Mouse (Mus musculus) hindbrain, embryonic 16.5 days (tissue): Measurements from ENCODE around the gene Hes7. TPM values are rescaled to one million over a fixed set of nuclear protein-coding genes. Genes with fewer than 3 reads are reported as not detected.

Experiments
- ATAC-seq: fragments of 200-750 bp; cut with Nextera tagmentation; 2 replicates; pipeline ENCODE4 v1.8.0; 2017; ENCODE audit warnings: moderate TSS enrichment, moderate library complexity
- H3K27ac ChIP-seq: fragments of 300-500 bp; sonication (generic); 2 replicates; pipeline ENCODE4 v1.5.1; 2014; ENCODE audit warnings: low read depth, mild to moderate bottlenecking, control low read depth, low read length, moderate library complexity
- H3K27me3 ChIP-seq: fragments of 300-500 bp; sonication (generic); replicated peaks from 2 replicates; pipeline ENCODE4 v1.6.1; 2014; ENCODE audit warnings: low read length; ENCODE audit not compliant: control insufficient read depth, insufficient read depth
- H3K36me3 ChIP-seq: fragments of 300-500 bp; sonication (generic); 2 replicates; pipeline ENCODE4 v1.6.1; 2014; ENCODE audit warnings: mild to moderate bottlenecking, low read length, moderate library complexity, mixed read lengths; ENCODE audit not compliant: control insufficient read depth, insufficient read depth
- H3K4me1 ChIP-seq: fragments of 300-500 bp; sonication (generic); 2 replicates; pipeline ENCODE4 v1.6.1; 2014; ENCODE audit warnings: low read depth, low read length; ENCODE audit not compliant: control insufficient read depth, insufficient read depth
- H3K4me2 ChIP-seq: fragments of 300-500 bp; sonication (generic); 2 replicates; pipeline ENCODE4 v1.6.1; 2014; ENCODE audit warnings: mild to moderate bottlenecking, low read length, control low read depth, moderate library complexity
- H3K4me3 ChIP-seq: fragments of 300-500 bp; sonication (generic); 2 replicates; pipeline ENCODE4 v1.5.1; 2014; ENCODE audit warnings: mild to moderate bottlenecking, low read length, control low read depth, moderate library complexity
- H3K9ac ChIP-seq: fragments of 300-500 bp; sonication (generic); 2 replicates; pipeline ENCODE4 v1.6.1; 2014; ENCODE audit warnings: low read depth, mild to moderate bottlenecking, control low read depth, low read length, moderate library complexity
- H3K9me3 ChIP-seq: fragments of 300-500 bp; sonication (generic); 2 replicates; pipeline ENCODE4 v1.6.1; 2014; ENCODE audit warnings: mild to moderate bottlenecking, low read length, moderate library complexity; ENCODE audit not compliant: control insufficient read depth
- WGBS: fragments of 180-500 bp; shearing (Covaris S2); extraction: QIAGEN DNeasy Blood & Tissue Kit; methylation state at CpG from one replicate; pipeline ENCODE4 v1.1.7; 2014; 5-methylcytosine and 5-hydroxymethylcytosine counted together
- polyA plus RNA-seq: library from polyadenylated mRNA; unstranded; fragments of >200 nt; fragmentation: Nextera tagmentation; extraction: Ambion mirVana; gene quantifications from 2 replicates; pipeline ENCODE4 v1.2.1, GENCODE M21; 2015

The Hes7 gene
- polyA plus RNA-seq, 1 experiment from 2014 or later = 1.8 TPM

DNA sequence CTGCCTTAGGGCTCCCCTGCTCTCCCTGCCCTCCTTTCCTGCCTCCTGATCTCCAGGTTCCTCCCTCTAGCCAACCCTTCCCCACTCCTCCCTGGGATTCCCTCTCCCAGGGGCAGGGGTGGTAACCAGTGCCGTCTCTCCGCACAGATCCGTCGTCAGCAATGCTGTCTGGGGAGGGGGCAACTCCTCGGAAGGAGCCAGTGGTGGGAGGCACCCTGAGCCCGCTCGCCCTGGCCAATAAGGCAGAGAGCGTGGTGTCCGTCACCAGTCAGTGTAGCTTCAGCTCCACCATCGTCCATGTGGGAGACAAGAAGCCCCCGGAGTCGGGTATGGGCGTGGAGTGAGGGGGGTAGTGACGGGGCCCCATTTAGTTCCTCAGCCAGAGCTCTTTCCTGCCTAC is 15.7 kb upstream of the Hes7 start:
- Histone ChIP-seq H3K9me3 (no peaks in the 10 kb centered on the region), H3K27ac (no peak overlapping the region), H3K27me3 (no peaks in the 10 kb centered on the region), H3K4me1 (peaks cover 8% of the 10 kb centered on the region), H3K9ac (no peak overlapping the region), H3K36me3 (peaks cover 47% of the 10 kb centered on the region), H3K4me2 (no peak overlapping the region), H3K4me3 (no peak overlapping the region)
- ATAC-seq = no peak
- WGBS = 89% methylated on average over 14 of the region's 14 CpGs

DNA sequence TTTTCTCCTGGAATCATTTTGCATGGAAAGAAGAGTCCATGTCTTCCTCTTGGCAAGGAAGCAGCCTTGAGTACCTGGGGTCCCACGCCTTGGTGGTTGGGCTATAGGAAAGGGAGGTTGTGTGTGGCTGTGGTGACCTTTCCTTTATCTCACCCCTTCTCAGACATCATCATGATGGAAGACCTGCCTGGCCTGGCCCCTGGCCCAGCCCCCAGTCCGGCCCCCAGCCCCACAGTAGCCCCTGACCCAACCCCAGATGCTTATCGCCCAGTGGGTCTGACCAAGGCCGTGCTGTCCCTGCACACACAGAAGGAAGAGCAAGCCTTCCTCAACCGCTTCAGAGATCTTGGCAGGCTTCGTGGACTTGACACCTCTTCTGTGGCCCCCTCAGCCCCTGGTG is 15.0 kb upstream of the Hes7 start:
- no peak overlapping the region for H3K4me3 ChIP-seq
- H3K27ac ChIP-seq = no peak overlapping the region
- H3K9me3 ChIP-seq = no peaks in the 10 kb centered on the region
- H3K9ac ChIP-seq = no peak overlapping the region
- no peak for ATAC-seq
- WGBS = 92% methylated on average over 6 of the region's 6 CpGs
- no peaks in the 10 kb centered on the region for H3K27me3 ChIP-seq
- peaks cover 47% of the 10 kb centered on the region for H3K36me3 ChIP-seq
- H3K4me1 ChIP-seq = peaks cover 5% of the 10 kb centered on the region
- no peak overlapping the region for H3K4me2 ChIP-seq

DNA sequence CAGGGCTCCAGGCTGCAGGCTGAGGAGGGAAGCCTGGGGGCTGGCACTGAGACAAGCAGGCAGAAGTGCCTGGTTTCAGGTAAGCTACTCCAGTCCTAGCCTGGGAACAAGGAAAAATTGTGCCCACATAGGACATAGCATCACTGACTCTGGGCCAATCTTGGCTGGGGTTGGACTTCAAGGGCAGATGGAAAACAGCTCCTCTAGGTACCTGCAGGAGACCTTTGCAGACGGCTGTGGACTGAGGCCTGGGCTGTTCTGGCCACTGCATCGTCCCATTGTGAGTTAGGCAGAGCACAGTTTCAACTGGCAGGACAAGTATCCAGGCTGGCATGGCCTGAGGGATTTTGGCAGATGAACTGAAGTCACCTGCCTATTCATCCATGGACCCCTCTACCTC is 14.4 kb upstream of the Hes7 start:
- H3K27ac ChIP-seq = no peak overlapping the region
- 100% methylated on average over 2 of the region's 2 CpGs for WGBS
- H3K4me3 ChIP-seq = no peak overlapping the region
- no peaks in the 10 kb centered on the region for H3K27me3 ChIP-seq
- no peak overlapping the region for H3K9ac ChIP-seq
- no peak overlapping the region for H3K4me2 ChIP-seq
- peaks cover 47% of the 10 kb centered on the region for H3K36me3 ChIP-seq
- H3K4me1 ChIP-seq = no peaks in the 10 kb centered on the region; the same call in 1 of the 2 replicates
- H3K9me3 ChIP-seq = no peaks in the 10 kb centered on the region
- no peak for ATAC-seq

DNA sequence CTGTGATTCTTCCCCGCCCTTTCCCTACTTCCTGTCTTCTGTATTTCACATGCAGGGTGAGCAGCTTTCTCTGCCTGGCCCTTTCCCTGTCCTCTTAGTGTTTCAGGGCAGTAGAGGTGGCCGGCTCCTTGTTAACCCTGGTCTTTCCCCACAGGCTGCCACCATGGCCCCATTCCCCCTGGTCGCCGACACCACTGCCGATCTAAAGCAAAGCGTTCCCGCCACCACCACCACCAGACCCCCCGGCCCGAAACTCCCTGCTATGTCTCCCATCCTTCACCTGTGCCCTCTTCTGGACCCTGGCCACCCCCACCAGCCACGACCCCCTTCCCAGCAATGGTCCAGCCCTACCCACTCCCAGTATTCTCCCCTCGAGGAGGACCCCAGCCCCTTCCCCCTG is 13.9 kb upstream of the Hes7 start:
- H3K4me1 ChIP-seq = peaks cover 2% of the 10 kb centered on the region; the same call in 1 of the 2 replicates
- no peak overlapping the region for H3K4me3 ChIP-seq
- H3K4me2 ChIP-seq = no peak overlapping the region
- H3K9me3 ChIP-seq = no peaks in the 10 kb centered on the region
- 91% methylated on average over 11 of the region's 11 CpGs for WGBS
- no peak for ATAC-seq
- no peak overlapping the region for H3K9ac ChIP-seq
- no peaks in the 10 kb centered on the region for H3K27me3 ChIP-seq
- peaks cover 42% of the 10 kb centered on the region for H3K36me3 ChIP-seq
- no peak overlapping the region for H3K27ac ChIP-seq

DNA sequence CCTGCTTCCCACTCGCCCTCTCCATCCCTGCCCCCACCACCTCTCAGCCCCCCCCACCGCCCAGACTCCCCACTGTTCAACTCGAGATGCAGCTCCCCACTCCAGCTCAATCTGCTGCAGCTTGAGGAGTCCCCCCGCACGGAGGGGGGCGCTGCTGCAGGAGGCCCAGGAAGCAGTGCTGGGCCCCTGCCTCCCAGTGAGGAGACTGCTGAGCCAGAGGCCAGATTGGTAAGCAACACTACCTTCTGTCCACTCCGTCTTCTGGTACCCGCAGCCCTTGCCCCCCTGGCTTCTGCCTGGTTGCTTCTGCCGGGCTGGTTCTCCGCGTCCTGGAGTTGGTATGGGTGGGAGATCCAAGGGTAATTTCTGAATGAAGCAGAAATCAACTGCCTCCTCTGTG is 13.4 kb upstream of the Hes7 start:
- Histone ChIP-seq H3K4me3 (no peak overlapping the region), H3K27me3 (no peaks in the 10 kb centered on the region), H3K36me3 (peaks cover 39% of the 10 kb centered on the region), H3K4me2 (no peak overlapping the region), H3K4me1 (peaks cover 4% of the 10 kb centered on the region; the same call in 1 of the 2 replicates), H3K9ac (no peak overlapping the region), H3K27ac (no peak overlapping the region), H3K9me3 (no peaks in the 10 kb centered on the region)
- 85% methylated on average over 11 of the region's 11 CpGs for WGBS
- no peak for ATAC-seq

DNA sequence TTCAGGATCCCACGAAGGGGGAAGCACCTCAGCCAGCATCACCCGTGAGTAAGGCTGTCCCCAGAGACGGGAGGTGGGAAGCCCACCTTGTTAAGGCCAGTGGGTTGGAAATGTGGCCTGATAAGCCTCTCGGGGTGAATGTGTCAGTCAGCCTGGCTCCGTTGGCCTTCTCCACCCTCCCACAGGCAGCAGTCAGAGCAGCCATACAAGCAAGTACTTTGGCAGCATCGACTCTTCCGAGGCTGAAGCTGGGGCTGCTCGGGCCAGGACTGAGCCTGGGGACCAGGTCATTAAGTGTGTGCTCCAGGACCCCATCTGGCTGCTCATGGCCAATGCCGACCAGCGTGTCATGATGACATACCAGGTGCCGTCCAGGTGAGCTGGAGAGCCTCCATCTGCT is 12.5 kb upstream of the Hes7 start:
- no peak overlapping the region for H3K9ac ChIP-seq
- no peak overlapping the region for H3K27ac ChIP-seq
- no peaks in the 10 kb centered on the region for H3K27me3 ChIP-seq
- 93% methylated on average over 11 of the region's 11 CpGs for WGBS
- no peak overlapping the region for H3K4me3 ChIP-seq
- H3K4me1 ChIP-seq = peaks cover 4% of the 10 kb centered on the region; the same call in 1 of the 2 replicates
- peaks cover 32% of the 10 kb centered on the region for H3K36me3 ChIP-seq
- no peak for ATAC-seq
- no peaks in the 10 kb centered on the region for H3K9me3 ChIP-seq
- H3K4me2 ChIP-seq = no peak overlapping the region

DNA sequence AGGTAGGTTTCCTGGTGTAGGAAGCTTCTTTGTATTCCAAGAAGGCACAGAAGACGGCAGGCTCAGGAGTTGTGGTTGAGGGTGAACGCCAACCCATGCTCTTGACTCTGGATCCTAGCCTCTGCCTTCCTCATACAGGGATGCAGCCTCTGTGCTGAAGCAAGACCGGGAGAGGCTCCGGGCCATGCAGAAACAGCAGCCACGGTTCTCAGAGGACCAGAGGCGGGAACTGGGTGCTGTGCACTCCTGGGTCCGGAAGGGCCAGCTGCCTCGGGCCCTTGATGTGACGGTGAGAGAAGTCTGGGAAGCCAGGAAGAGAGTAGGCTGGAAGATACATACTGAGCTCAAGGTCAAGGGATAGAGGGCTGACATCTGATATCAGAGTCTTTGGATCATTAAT is 12.0 kb upstream of the Hes7 start:
- Histone ChIP-seq H3K27ac (no peak overlapping the region), H3K9me3 (no peaks in the 10 kb centered on the region), H3K27me3 (no peaks in the 10 kb centered on the region), H3K4me2 (no peak overlapping the region), H3K9ac (no peak overlapping the region), H3K4me3 (no peak overlapping the region), H3K36me3 (peaks cover 30% of the 10 kb centered on the region), H3K4me1 (peaks cover 4% of the 10 kb centered on the region; the same call in 1 of the 2 replicates)
- WGBS = 93% methylated on average over 9 of the region's 9 CpGs
- ATAC-seq = no peak

DNA sequence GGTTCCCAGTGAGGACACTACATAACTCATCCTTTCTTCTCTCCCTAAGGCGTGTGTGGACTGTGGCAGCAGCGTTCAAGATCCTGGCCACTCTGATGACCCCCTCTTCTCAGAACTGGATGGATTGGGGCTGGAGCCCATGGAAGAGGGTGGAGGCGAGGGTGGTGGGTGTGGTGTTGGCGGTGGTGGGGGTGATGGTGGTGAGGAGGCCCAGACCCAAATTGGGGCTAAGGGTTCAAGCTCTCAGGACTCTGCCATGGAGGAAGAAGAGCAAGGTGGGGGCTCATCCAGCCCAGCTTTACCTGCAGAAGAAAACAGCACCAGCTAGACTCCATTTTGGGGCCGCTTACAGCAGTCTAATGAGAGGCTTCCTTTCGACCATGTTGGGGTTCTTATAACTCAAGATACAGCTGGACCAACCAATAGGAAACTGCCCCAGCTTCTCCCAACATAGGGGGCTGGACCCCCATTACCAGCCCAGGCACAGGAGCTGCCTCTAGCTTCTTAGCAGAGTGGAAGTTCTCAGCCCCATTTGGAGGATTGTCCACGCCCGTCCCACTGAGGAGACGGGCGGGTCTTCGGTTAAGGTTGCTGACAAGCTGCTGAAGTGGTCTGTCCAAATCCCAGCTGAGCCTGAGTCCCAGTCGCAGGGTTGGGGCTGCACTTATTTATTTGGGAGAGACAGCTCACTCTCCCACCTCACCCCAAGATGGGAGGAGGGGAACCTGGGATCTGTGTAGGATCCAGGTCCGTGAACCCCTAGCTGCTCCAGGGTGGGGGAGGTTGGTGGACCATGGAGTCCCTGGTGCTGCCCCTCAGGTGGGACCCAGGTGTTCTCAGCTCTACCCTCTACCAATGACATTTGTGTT is 10.9 kb upstream of the Hes7 start:
- ATAC-seq = no peak
- WGBS = 83% methylated on average over 13 of the region's 13 CpGs
- H3K9me3 ChIP-seq = no peaks in the 10 kb centered on the region
- peaks cover 4% of the 10 kb centered on the region; the same call in 1 of the 2 replicates for H3K4me1 ChIP-seq
- H3K36me3 ChIP-seq = peaks cover 20% of the 10 kb centered on the region
- H3K9ac ChIP-seq = no peak overlapping the region
- H3K27ac ChIP-seq = no peak overlapping the region
- H3K4me3 ChIP-seq = no peak overlapping the region
- H3K27me3 ChIP-seq = no peaks in the 10 kb centered on the region
- H3K4me2 ChIP-seq = no peak overlapping the region

DNA sequence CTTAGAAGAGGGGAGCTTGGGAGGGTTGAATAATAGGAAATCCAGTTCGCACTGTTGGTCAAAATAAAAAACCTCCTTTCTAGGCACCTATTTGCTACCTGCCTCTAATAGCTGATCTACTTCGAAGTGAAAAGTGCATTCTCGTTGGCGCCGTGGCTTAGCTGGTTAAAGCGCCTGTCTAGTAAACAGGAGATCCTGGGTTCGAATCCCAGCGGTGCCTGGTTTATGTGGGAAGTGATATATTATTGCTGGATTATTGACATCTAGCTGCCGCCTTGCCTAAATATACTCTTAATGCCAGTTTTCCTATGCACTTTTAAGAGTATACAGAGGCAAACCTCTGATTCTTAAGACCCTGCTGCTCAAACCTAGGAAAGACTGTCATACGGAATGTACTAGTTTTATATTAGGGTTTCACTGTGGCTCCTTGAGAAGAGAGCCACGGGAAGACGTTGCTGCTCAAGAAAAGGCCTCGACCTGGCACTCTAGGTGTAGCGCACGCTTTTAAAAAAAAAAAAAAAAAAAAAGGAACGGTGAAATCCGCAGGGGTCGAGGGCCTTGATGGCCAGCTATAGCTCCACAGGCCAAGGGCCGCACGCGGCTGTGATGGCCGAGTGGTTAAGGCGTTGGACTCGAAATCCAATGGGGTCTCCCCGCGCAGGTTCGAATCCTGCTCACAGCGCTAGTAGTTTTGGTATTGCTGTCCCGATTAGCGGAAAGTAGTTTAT is 9.7 kb upstream of the Hes7 start:
- Histone ChIP-seq H3K9me3 (no peaks in the 10 kb centered on the region), H3K9ac (peak overlapping the region; percentile 7; the same call in 1 of the 2 replicates), H3K4me2 (peak overlapping the region; percentile 60), H3K4me1 (peaks cover 4% of the 10 kb centered on the region; the same call in 1 of the 2 replicates), H3K4me3 (peak overlapping the region; percentile 41), H3K36me3 (peaks cover 16% of the 10 kb centered on the region), H3K27me3 (no peaks in the 10 kb centered on the region), H3K27ac (peak overlapping the region; percentile 13; the same call in 1 of the 2 replicates)
- WGBS = under 1% methylated on average over 30 of the region's 30 CpGs
- ATAC-seq = peak; percentile 69
